Mouse (Mus musculus) 3T3-L1 (cell line): Measurements from ENCODE around the gene Ifrd2.

Experiments used
- DNase-seq: peaks from one replicate; pipeline ENCODE4 v3.0.0-alpha.2; 2015; ENCODE audit warnings: low read depth, low spot score

Ifrd2 gene

GRCm38 (mm10) chr9:107637070-107637469 is 49.6 kb downstream of the Ifrd2 start:
- DNase-seq, result no peak

GRCm38 (mm10) chr9:107640257-107640772 is 52.9 kb downstream of the Ifrd2 start:
- DNase-seq, result no peak

- DNase-seq, result no peak
Observed at GRCm38 (mm10) chr9:107641666-107642065, 54.2 kb downstream of the Ifrd2 start.
